Mouse (Mus musculus): Measurements from ENCODE around the gene Smyd3. TPM values are rescaled to one million over a fixed set of nuclear protein-coding genes. Genes with fewer than 3 reads are reported as not detected.

The Smyd3 gene
- polyA plus RNA-seq, 1 experiment, result 14.2 TPM

GRCm38 (mm10) chr1:179231777-179232661 is 285.8 kb downstream of the Smyd3 start:
- Histone ChIP-seq H3K27ac (ENCODE audit: insufficient read depth, low read length) (no peak overlapping the region), H3K4me3 (ENCODE audit: insufficient read depth, low read length) (no peak overlapping the region), H3K4me1 (ENCODE audit: control insufficient read depth, insufficient read depth, low read length) (peaks cover 2% of the 10 kb centered on the region; the same call in 1 of the 2 replicates)
- peak; percentile 85 for TF ChIP-seq CTCF (IDR thresholded peaks at IDR 0.05; ENCODE audit: extremely low read depth, insufficient read depth, low read length)
- TF ChIP-seq POLR2A (IDR thresholded peaks at IDR 0.05; ENCODE audit: extremely low read depth, insufficient read depth, low read length), result no peak

- Histone ChIP-seq H3K27ac (ENCODE audit: insufficient read depth, low read length) (no peak overlapping the region), H3K4me3 (ENCODE audit: insufficient read depth, low read length) (no peak overlapping the region)
- TF ChIP-seq CTCF (IDR thresholded peaks at IDR 0.05; ENCODE audit: extremely low read depth, insufficient read depth, low read length), result no peak
- no peak for TF ChIP-seq POLR2A (IDR thresholded peaks at IDR 0.05; ENCODE audit: extremely low read depth, insufficient read depth, low read length)
Measured at GRCm38 (mm10) chr1:179229515-179229914, 288.3 kb downstream of the Smyd3 start.

GRCm38 (mm10) chr1:179220290-179220689 is 297.6 kb downstream of the Smyd3 start:
- no peak overlapping the region for H3K4me3 ChIP-seq (ENCODE audit: insufficient read depth, low read length)
- no peak for TF ChIP-seq CTCF (IDR thresholded peaks at IDR 0.05; ENCODE audit: extremely low read depth, insufficient read depth, low read length)

More at GRCm38 (mm10) chr1:179229515-179229914, 288.3 kb downstream of the Smyd3 start:
- H3K4me1 ChIP-seq (ENCODE audit: control insufficient read depth, insufficient read depth, low read length), result peaks cover 2% of the 10 kb centered on the region; the same call in 1 of the 2 replicates

GRCm38 (mm10) chr1:179218061-179218460 is 299.8 kb downstream of the Smyd3 start:
- no peaks in the 10 kb centered on the region for H3K4me1 ChIP-seq (ENCODE audit: control insufficient read depth, insufficient read depth, low read length)
- no peak for TF ChIP-seq CTCF (IDR thresholded peaks at IDR 0.05; ENCODE audit: extremely low read depth, insufficient read depth, low read length)
- H3K4me3 ChIP-seq (ENCODE audit: insufficient read depth, low read length), result no peak overlapping the region
- H3K27ac ChIP-seq (ENCODE audit: insufficient read depth, low read length), result no peak overlapping the region

More at GRCm38 (mm10) chr1:179220290-179220689, 297.6 kb downstream of the Smyd3 start:
- Histone ChIP-seq H3K27ac (ENCODE audit: insufficient read depth, low read length) (no peak overlapping the region), H3K4me1 (ENCODE audit: control insufficient read depth, insufficient read depth, low read length) (no peaks in the 10 kb centered on the region)

- no peaks in the 10 kb centered on the region for H3K4me1 ChIP-seq (ENCODE audit: control insufficient read depth, insufficient read depth, low read length)
- no peak overlapping the region for H3K27ac ChIP-seq (ENCODE audit: insufficient read depth, low read length)
- TF ChIP-seq POLR2A (IDR thresholded peaks at IDR 0.05; ENCODE audit: extremely low read depth, insufficient read depth, low read length) (no peak), CTCF (IDR thresholded peaks at IDR 0.05; ENCODE audit: extremely low read depth, insufficient read depth, low read length) (no peak)
- no peak overlapping the region for H3K4me3 ChIP-seq (ENCODE audit: insufficient read depth, low read length)
Measured at GRCm38 (mm10) chr1:179217036-179217435, 300.8 kb downstream of the Smyd3 start.

- no peak overlapping the region for H3K27ac ChIP-seq (ENCODE audit: insufficient read depth, low read length)
- H3K4me3 ChIP-seq (ENCODE audit: insufficient read depth, low read length), result no peak overlapping the region
- no peaks in the 10 kb centered on the region for H3K4me1 ChIP-seq (ENCODE audit: control insufficient read depth, insufficient read depth, low read length)
- TF ChIP-seq CTCF (IDR thresholded peaks at IDR 0.05; ENCODE audit: extremely low read depth, insufficient read depth, low read length), result no peak
- TF ChIP-seq POLR2A (IDR thresholded peaks at IDR 0.05; ENCODE audit: extremely low read depth, insufficient read depth, low read length), result no peak
Measured at GRCm38 (mm10) chr1:179213381-179213780, 304.5 kb downstream of the Smyd3 start.

GRCm38 (mm10) chr1:179212295-179212694 is 305.5 kb downstream of the Smyd3 start:
- TF ChIP-seq CTCF (IDR thresholded peaks at IDR 0.05; ENCODE audit: extremely low read depth, insufficient read depth, low read length) (no peak), POLR2A (IDR thresholded peaks at IDR 0.05; ENCODE audit: extremely low read depth, insufficient read depth, low read length) (no peak)
- Histone ChIP-seq H3K4me3 (ENCODE audit: insufficient read depth, low read length) (no peak overlapping the region), H3K4me1 (ENCODE audit: control insufficient read depth, insufficient read depth, low read length) (no peaks in the 10 kb centered on the region), H3K27ac (ENCODE audit: insufficient read depth, low read length) (no peak overlapping the region)

GRCm38 (mm10) chr1:179211313-179211712 is 306.5 kb downstream of the Smyd3 start:
- TF ChIP-seq CTCF (IDR thresholded peaks at IDR 0.05; ENCODE audit: extremely low read depth, insufficient read depth, low read length) (no peak), POLR2A (IDR thresholded peaks at IDR 0.05; ENCODE audit: extremely low read depth, insufficient read depth, low read length) (no peak)
- H3K27ac ChIP-seq (ENCODE audit: insufficient read depth, low read length), result no peak overlapping the region
- no peaks in the 10 kb centered on the region for H3K4me1 ChIP-seq (ENCODE audit: control insufficient read depth, insufficient read depth, low read length)
- no peak overlapping the region for H3K4me3 ChIP-seq (ENCODE audit: insufficient read depth, low read length)

GRCm38 (mm10) chr1:179207846-179208595 is 309.8 kb downstream of the Smyd3 start:
- TF ChIP-seq CTCF (IDR thresholded peaks at IDR 0.05; ENCODE audit: extremely low read depth, insufficient read depth, low read length) (no peak), POLR2A (IDR thresholded peaks at IDR 0.05; ENCODE audit: extremely low read depth, insufficient read depth, low read length) (no peak)
- Histone ChIP-seq H3K4me3 (ENCODE audit: insufficient read depth, low read length) (no peak overlapping the region), H3K27ac (ENCODE audit: insufficient read depth, low read length) (no peak overlapping the region), H3K4me1 (ENCODE audit: control insufficient read depth, insufficient read depth, low read length) (no peaks in the 10 kb centered on the region)
